24 mouse cellular contexts compared by ENCODE assay signal in genomic region chr5:147235406-147236309, GRCm38 (mm10). TPM values are rescaled to one million over a fixed set of nuclear protein-coding genes. Genes with fewer than 3 reads are reported as not detected.
"Had no signal": no experiment of that assay in that cellular context is flagged by ENCODE, and none has a peak within 500 bp of the region (broad histone marks: within the 10 kb centered on the region; RNA-seq: fewer than 3 reads in every experiment).

No protein-coding gene starts in this region.

- H3K4me1 ChIP-seq: liver, embryonic 13.5 days; liver, embryonic 15.5 days; lung, embryonic 15.5 days; midbrain, embryonic 13.5 days; midbrain, embryonic 15.5 days; neural tube, embryonic 12.5 days had no signal

- H3K27ac ChIP-seq: liver, embryonic 13.5 days; liver, embryonic 15.5 days; lung, embryonic 15.5 days; macrophage; midbrain, embryonic 13.5 days; midbrain, embryonic 15.5 days; neural tube, embryonic 12.5 days had no signal

- ATAC-seq: liver, postnatal 0 days; lung, postnatal 0 days; midbrain, embryonic 13.5 days; midbrain, embryonic 15.5 days had no signal

- H3K9me3 ChIP-seq: liver, embryonic 13.5 days; liver, embryonic 15.5 days; lung, embryonic 15.5 days; megakaryocyte, embryonic 14.5 days; midbrain, embryonic 13.5 days; midbrain, embryonic 15.5 days; neural tube, embryonic 12.5 days had no signal

- H3K27me3 ChIP-seq: liver, embryonic 13.5 days; liver, embryonic 15.5 days had no signal

- H3K9ac ChIP-seq: liver, embryonic 13.5 days; liver, embryonic 15.5 days; liver, postnatal 0 days; lung, embryonic 15.5 days; midbrain, embryonic 13.5 days; midbrain, embryonic 15.5 days; neural tube, embryonic 12.5 days had no signal

- H3K36me3 ChIP-seq: liver, embryonic 13.5 days; liver, embryonic 15.5 days; lung, embryonic 15.5 days; midbrain, embryonic 13.5 days; midbrain, embryonic 15.5 days; neural tube, embryonic 12.5 days had no signal

- DNase-seq: liver, embryonic 13.5 days; liver, postnatal 0 days; lung, adult 2 months; lung, postnatal 14 days; lung, postnatal 36 days; right cerebral cortex, postnatal 14 days; spleen, adult 18-20 months; thymus, adult 18-20 months; thymus, postnatal 25 days; thymus, postnatal 4 days had no signal

- H3K4me3 ChIP-seq: liver, embryonic 13.5 days; liver, embryonic 15.5 days; lung, embryonic 15.5 days; megakaryocyte, embryonic 14.5 days; midbrain, embryonic 13.5 days; midbrain, embryonic 15.5 days; neural tube, embryonic 12.5 days had no signal

- H3K4me2 ChIP-seq: liver, embryonic 13.5 days; liver, embryonic 15.5 days; lung, embryonic 15.5 days; midbrain, embryonic 11.5 days; midbrain, embryonic 13.5 days; midbrain, embryonic 15.5 days; neural tube, embryonic 12.5 days had no signal

RNA-seq across cellular contexts. Expression of gene Pdx1, which starts 34.1 kb away (rescaled TPM):
- polyA plus RNA-seq: liver, embryonic 13.5 days; liver, embryonic 15.5 days; liver, postnatal 0 days; lung, adult 2 months; lung, embryonic 15.5 days; lung, postnatal 0 days; macrophage; midbrain, embryonic 11.5 days; midbrain, embryonic 13.5 days; midbrain, embryonic 15.5 days; midbrain, postnatal 0 days; neural tube, embryonic 12.5 days; neural tube, embryonic 14.5 days; thymus, postnatal 0 days; urinary bladder, adult 2 months had no signal

RNA-seq across cellular contexts. Expression of gene Gsx1, which starts 47.2 kb away (rescaled TPM):
- polyA plus RNA-seq: liver, embryonic 13.5 days; liver, embryonic 15.5 days; liver, postnatal 0 days; lung, adult 2 months; lung, embryonic 15.5 days; lung, postnatal 0 days; macrophage; stomach, embryonic 14.5 days; thymus, postnatal 0 days; urinary bladder, adult 2 months had no signal
